In genomic region chr17:26892635-26893375, GRCm38 (mm10) we compare ENCODE assay signal across 8 mouse cellular contexts. TPM values are rescaled to one million over a fixed set of nuclear protein-coding genes. Genes with fewer than 3 reads are reported as not detected.
DNase-seq lines count a peak whose midpoint lies in the region; ATAC-seq lines count a peak whose summit lies in the region.

No protein-coding gene starts in this region.

- no peaks in the 10 kb centered on the region for H3K9me3 ChIP-seq in heart, embryonic 14.5 days (ENCODE audit: control insufficient read depth, low read length)

- peak; percentile 89 for ATAC-seq in heart, embryonic 14.5 days (ENCODE audit: insufficient number of reproducible peaks, insufficient read depth, low FRiP score, low read depth)
- ATAC-seq in monocyte, adult 5-6 weeks (replicated peaks; ENCODE audit: insufficient number of reproducible peaks, low FRiP score, low TSS enrichment, poor library complexity, severe bottlenecking): no peak

- DNase-seq in cerebellum, postnatal 10 days: peak; percentile 25 to 27
- DNase-seq in cerebellum, adult 11 months: no peak
- DNase-seq in Muller cell, postnatal 12 days (ENCODE audit: inconsistent ontology term): peak; percentile 56
- peak; percentile 56 for DNase-seq in layer of hippocampus, adult 9-11 months
- DNase-seq in ovary, postnatal 36 days (ENCODE audit: low spot score): no peak
- no peak for DNase-seq in left cerebral cortex, postnatal 36 days (ENCODE audit: low spot score in 2 of 2)

- no peaks in the 10 kb centered on the region for H3K36me3 ChIP-seq in heart, embryonic 14.5 days (ENCODE audit: control insufficient read depth, insufficient read depth, low read length)

- H3K4me1 ChIP-seq in heart, embryonic 14.5 days (ENCODE audit: control insufficient read depth in 2 of 2, insufficient read depth in 2 of 2, low read length in 2 of 2): peaks cover 28 to 52% of the 10 kb centered on the region in 2 experiments

- WGBS in heart, embryonic 14.5 days: 18% methylated on average over 16 of the region's 16 CpGs

- H3K27ac ChIP-seq in heart, embryonic 14.5 days (replicated peaks in 1 of 2; ENCODE audit: control insufficient read depth in 1 of 2, insufficient read depth in 1 of 2, low read depth in 2 of 2, low read length in 2 of 2): peak overlapping the region; percentile 91

- H3K4me2 ChIP-seq in heart, embryonic 14.5 days (ENCODE audit: low read length): peak overlapping the region; percentile 60

- peak overlapping the region; percentile 16 to 29 for H3K4me3 ChIP-seq in heart, embryonic 14.5 days (ENCODE audit: control insufficient read depth in 1 of 2, insufficient read depth in 1 of 2, low read depth in 1 of 2, low read length in 2 of 2)

- H3K27me3 ChIP-seq in heart, embryonic 14.5 days (ENCODE audit: control insufficient read depth, insufficient read depth, low read length): no peaks in the 10 kb centered on the region

- peak overlapping the region; percentile 63 for H3K9ac ChIP-seq in heart, embryonic 14.5 days (ENCODE audit: low read length)

- intact Hi-C loops in left cerebral cortex, postnatal 36 days (cut with DNase I): no loop called here

RNA-seq across cellular contexts. Expression of gene Kifc5b, which starts 24.1 kb away (rescaled TPM):
- polyA plus RNA-seq in heart, embryonic 14.5 days (2014; fragmentation: Nextera tagmentation; extraction: Ambion mirVana): 4.2 and 5.0 TPM in 2 replicates
- total RNA-seq in monocyte, adult 5-6 weeks (2017): 1.5 to 3.2 TPM (median 2.3 TPM) in 3 replicates
- 1 to 10 TPM; 1.9 to 4.2 TPM for total RNA-seq in left cerebral cortex, postnatal 36 days (2021)

RNA-seq across cellular contexts. Expression of gene Phf1, which starts 40.0 kb away (rescaled TPM):
- 5.2 and 8.0 TPM in 2 replicates for polyA plus RNA-seq in heart, embryonic 14.5 days (2014; fragmentation: Nextera tagmentation; extraction: Ambion mirVana)
- 26.2 to 57.6 TPM (median 30.0 TPM) in 3 replicates for total RNA-seq in monocyte, adult 5-6 weeks (2017)
- total RNA-seq in left cerebral cortex, postnatal 36 days (2021): 10 to 100 TPM; 28.9 to 30.8 TPM

RNA-seq across cellular contexts. Expression of gene Cuta, which starts 46.6 kb away (rescaled TPM):
- 156 and 173 TPM in 2 replicates for polyA plus RNA-seq in heart, embryonic 14.5 days (2014; fragmentation: Nextera tagmentation; extraction: Ambion mirVana)
- 22.8 to 35.9 TPM (median 25.9 TPM) in 3 replicates for total RNA-seq in monocyte, adult 5-6 weeks (2017)
- 100 to 1,000 TPM in 1 of 2 experiments, 10 to 100 TPM in 1; 99.1 to 111 TPM for total RNA-seq in left cerebral cortex, postnatal 36 days (2021)

RNA-seq across cellular contexts. Expression of gene Nkx2-5, which starts 48.0 kb away (rescaled TPM):
- 172 and 177 TPM in 2 replicates for polyA plus RNA-seq in heart, embryonic 14.5 days (2014; fragmentation: Nextera tagmentation; extraction: Ambion mirVana)
- total RNA-seq in monocyte, adult 5-6 weeks (2017): not detected in 3 replicates
- not detected for total RNA-seq in left cerebral cortex, postnatal 36 days (2021)

RNA-seq across cellular contexts. Expression of gene Syngap1, which starts 48.2 kb away (rescaled TPM):
- polyA plus RNA-seq in heart, embryonic 14.5 days (2014; fragmentation: Nextera tagmentation; extraction: Ambion mirVana): 1.5 TPM in 2 replicates
- 0.76 to 3.9 TPM (median 0.96 TPM) in 3 replicates for total RNA-seq in monocyte, adult 5-6 weeks (2017)
- total RNA-seq in left cerebral cortex, postnatal 36 days (2021): 100 to 1,000 TPM; 419 to 475 TPM

Comparison
In these comparisons a context has a peak if more than half of its experiments do, and no peak if none do; other contexts are left out.
1. DNase-seq: peak in cerebellum, postnatal 10 days (2 of 2), Muller cell, postnatal 12 days (single experiment) and layer of hippocampus, adult 9-11 months (single experiment); none in cerebellum, adult 11 months (single experiment), ovary, postnatal 36 days (single experiment) and left cerebral cortex, postnatal 36 days (0 of 2).